Mouse (Mus musculus) myocyte (in vitro differentiated cells): ENCODE results near the gene Lrtm1. TPM values are rescaled to one million over a fixed set of nuclear protein-coding genes. Genes with fewer than 3 reads are reported as not detected.

ENCODE experiments used
- H3K27me3 ChIP-seq: one replicate; pipeline ENCODE4 v1.6.1; 2011; ENCODE audit not compliant: control insufficient read depth, insufficient read depth, insufficient read length
- H3K36me3 ChIP-seq: one replicate; pipeline ENCODE4 v1.6.1; 2011; ENCODE audit not compliant: control insufficient read depth, insufficient read depth
- H3K4me2 ChIP-seq: one replicate; pipeline ENCODE4 v1.6.1; 2011; ENCODE audit warnings: low read depth, control low read depth
- H3K4me3 ChIP-seq: one replicate; pipeline ENCODE4 v1.5.1; 2011; ENCODE audit warnings: mild to moderate bottlenecking, control low read depth, moderate library complexity
- H3K79me2 ChIP-seq: one replicate; pipeline ENCODE4 v1.6.1; 2011; ENCODE audit not compliant: control insufficient read depth, insufficient read depth
- H3ac ChIP-seq: one replicate; pipeline ENCODE4 v1.6.1; 2011; ENCODE audit not compliant: control insufficient read depth, insufficient read length
- CEBPB ChIP-seq: IDR thresholded peaks from 2 replicates; pipeline ENCODE4 v1.6.1; 2011; ENCODE audit warnings: mild to moderate bottlenecking, moderate library complexity; ENCODE audit not compliant: poor library complexity, insufficient read depth, severe bottlenecking
- E2F4 ChIP-seq: IDR thresholded peaks from one replicate; pipeline ENCODE4 v1.6.1; 2011; ENCODE audit warnings: mild to moderate bottlenecking, control low read depth, moderate library complexity; ENCODE audit not compliant: insufficient read depth
- MAX ChIP-seq: IDR thresholded peaks from one replicate; pipeline ENCODE4 v1.6.1; 2011; ENCODE audit warnings: low read depth, mild to moderate bottlenecking, control low read depth
- MYOD1 ChIP-seq, 3 experiments: IDR thresholded peaks; one replicate each; pipeline ENCODE4 v1.6.1; 2011; ENCODE audit warnings: control low read depth in 2 of 3, low read depth in 2 of 3, mild to moderate bottlenecking in 2 of 3, moderate library complexity in 1 of 3; ENCODE audit not compliant: insufficient read length in 2 of 3, control insufficient read depth in 1 of 3
- MYOG ChIP-seq, 3 experiments: IDR thresholded peaks; one replicate each; pipeline ENCODE4 v1.6.1; 2011; ENCODE audit warnings: control low read depth in 2 of 3, low read depth in 2 of 3, mild to moderate bottlenecking in 2 of 3; ENCODE audit not compliant: insufficient read length in 2 of 3, control insufficient read depth in 1 of 3, insufficient read depth in 1 of 3
- POLR2A ChIP-seq: IDR thresholded peaks from one replicate; pipeline ENCODE4 v1.6.1; 2011; ENCODE audit warnings: low read depth, mild to moderate bottlenecking, control low read depth, moderate library complexity; ENCODE audit not compliant: insufficient read length
- POLR2AphosphoS2 ChIP-seq: IDR thresholded peaks from one replicate; pipeline ENCODE4 v1.6.1; 2011; ENCODE audit warnings: low read depth, control low read depth; ENCODE audit not compliant: insufficient read length
- REST ChIP-seq: IDR thresholded peaks from one replicate; pipeline ENCODE4 v1.6.1; 2011; ENCODE audit warnings: mild to moderate bottlenecking, control low read depth, moderate library complexity; ENCODE audit not compliant: insufficient read depth, insufficient read length
- SRF ChIP-seq: IDR thresholded peaks from one replicate; pipeline ENCODE4 v1.6.1; 2011; ENCODE audit warnings: low read depth; ENCODE audit not compliant: control insufficient read depth, insufficient read length
- TCF12 ChIP-seq: IDR thresholded peaks from one replicate; pipeline ENCODE4 v1.6.1; 2011; ENCODE audit warnings: mild to moderate bottlenecking, control low read depth; ENCODE audit not compliant: poor library complexity, insufficient read depth, severe bottlenecking
- TCF3 ChIP-seq: IDR thresholded peaks from one replicate; pipeline ENCODE4 v1.6.1; 2011; ENCODE audit warnings: low read depth, control low read depth; ENCODE audit not compliant: insufficient read length
- USF1 ChIP-seq: IDR thresholded peaks from one replicate; pipeline ENCODE4 v1.6.1; 2011; ENCODE audit warnings: low read depth, mild to moderate bottlenecking, control low read depth, moderate library complexity
- polyA plus RNA-seq: library from polyadenylated mRNA; unstranded; fragments of >200 nt; fragmentation: generic; extraction: Trizol; gene quantifications from one replicate; pipeline ENCODE4 v1.2.1, GENCODE M21; 2012; ENCODE audit warnings: missing spikeins

The Lrtm1 gene
- polyA plus RNA-seq, 1 experiment, result 0.19 TPM

- H3ac ChIP-seq, result no peak overlapping the region
- H3K4me3 ChIP-seq, result no peak overlapping the region
- no peak for TF ChIP-seq REST
- no peak overlapping the region for H3K4me2 ChIP-seq
- H3K36me3 ChIP-seq, result no peaks in the 10 kb centered on the region
- H3K79me2 ChIP-seq, result no peaks in the 10 kb centered on the region
- no peaks in the 10 kb centered on the region for H3K27me3 ChIP-seq
Observed at GRCm38 (mm10) chr14:28988211-28988900, 29.7 kb upstream of the Lrtm1 start.

GRCm38 (mm10) chr14:28996569-28996968 is 21.4 kb upstream of the Lrtm1 start:
- Histone ChIP-seq H3ac (no peak overlapping the region), H3K4me3 (no peak overlapping the region), H3K4me2 (no peak overlapping the region), H3K79me2 (no peaks in the 10 kb centered on the region), H3K27me3 (no peaks in the 10 kb centered on the region), H3K36me3 (no peaks in the 10 kb centered on the region)
- TF ChIP-seq E2F4 (no peak), USF1 (no peak), REST (no peak), MYOD1 (IDR thresholded peaks at IDR 0.05; ENCODE audit: control insufficient read depth in 1 of 3, insufficient read length in 2 of 3, low read depth in 2 of 3) (no peak), TCF3 (no peak), POLR2A (no peak), MAX (no peak), MYOG (IDR thresholded peaks at IDR 0.05; ENCODE audit: control insufficient read depth in 1 of 3, insufficient read depth in 1 of 3, insufficient read length in 2 of 3, low read depth in 2 of 3) (no peak), SRF (no peak)

DNA sequence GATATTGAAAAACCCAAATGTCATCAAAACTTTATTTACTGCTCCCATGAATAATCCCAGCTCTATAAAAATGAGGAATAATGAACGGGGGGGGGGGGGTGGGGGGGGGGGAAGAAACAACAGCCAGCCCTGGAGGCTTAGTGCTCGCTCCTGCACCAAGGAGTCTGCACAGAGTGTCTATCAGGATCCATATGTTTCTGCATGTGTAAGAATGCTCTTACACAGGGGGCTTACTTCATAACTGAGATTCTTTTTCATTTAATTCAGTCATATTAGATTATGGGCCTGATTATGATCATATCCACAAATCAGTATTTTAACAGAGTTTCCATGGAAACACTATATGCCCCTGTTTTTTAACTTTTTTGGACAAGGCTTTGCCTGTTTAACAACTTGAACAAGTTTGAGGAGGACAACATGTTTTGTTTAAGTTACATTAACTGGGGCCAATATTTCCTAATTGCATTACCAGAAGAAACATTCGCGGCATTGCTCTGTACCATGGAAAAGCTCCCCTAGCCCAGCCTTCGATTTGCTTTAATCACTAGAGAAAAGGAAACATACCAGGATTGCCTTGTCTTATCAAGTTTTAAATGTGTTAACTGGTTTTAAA is 12.7 kb upstream of the Lrtm1 start:
- Histone ChIP-seq H3K4me3 (no peak overlapping the region), H3K4me2 (no peak overlapping the region), H3K27me3 (no peaks in the 10 kb centered on the region), H3ac (no peak overlapping the region), H3K79me2 (no peaks in the 10 kb centered on the region), H3K36me3 (no peaks in the 10 kb centered on the region)
- no peak for TF ChIP-seq TCF12
- no peak for TF ChIP-seq REST
- no peak for TF ChIP-seq POLR2A
- no peak for TF ChIP-seq CEBPB
- TF ChIP-seq MAX, result no peak
- TF ChIP-seq TCF3, result no peak
- no peak for TF ChIP-seq E2F4
- no peak for TF ChIP-seq USF1
- TF ChIP-seq SRF, result no peak
- no peak for TF ChIP-seq MYOG (IDR thresholded peaks at IDR 0.05; ENCODE audit: control insufficient read depth in 1 of 3, insufficient read depth in 1 of 3, insufficient read length in 2 of 3, low read depth in 2 of 3)
- no peak for TF ChIP-seq POLR2AphosphoS2
- TF ChIP-seq MYOD1 (IDR thresholded peaks at IDR 0.05; ENCODE audit: control insufficient read depth in 1 of 3, insufficient read length in 2 of 3, low read depth in 2 of 3), result no peak

DNA sequence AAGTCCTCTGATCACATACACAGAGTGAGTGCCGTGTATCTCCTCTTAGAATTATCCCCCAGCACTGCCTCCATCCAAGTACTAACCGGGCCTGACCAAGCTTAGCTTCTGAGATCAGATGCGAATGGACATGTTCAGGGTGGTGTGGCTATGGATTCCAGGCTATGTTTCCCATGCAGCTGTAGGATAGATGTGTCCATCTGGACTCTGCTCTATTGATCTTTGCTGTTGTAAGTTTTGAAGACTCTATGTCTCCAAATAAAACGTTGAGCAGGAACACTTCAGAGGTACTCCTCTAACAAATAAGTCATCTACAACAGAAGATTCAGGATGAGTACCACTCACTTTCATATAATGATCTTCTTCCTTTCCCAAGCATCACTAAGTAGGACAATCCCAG is 8.4 kb upstream of the Lrtm1 start:
- no peak overlapping the region for H3ac ChIP-seq
- no peak overlapping the region for H3K4me2 ChIP-seq
- H3K27me3 ChIP-seq, result no peaks in the 10 kb centered on the region
- H3K36me3 ChIP-seq, result no peaks in the 10 kb centered on the region
- TF ChIP-seq POLR2AphosphoS2, result no peak
- no peak for TF ChIP-seq TCF3
- no peak for TF ChIP-seq TCF12
- TF ChIP-seq USF1, result no peak
- TF ChIP-seq POLR2A, result no peak
- TF ChIP-seq MYOG (IDR thresholded peaks at IDR 0.05; ENCODE audit: control insufficient read depth in 1 of 3, insufficient read depth in 1 of 3, insufficient read length in 2 of 3, low read depth in 2 of 3), result no peak
- H3K79me2 ChIP-seq, result no peaks in the 10 kb centered on the region
- no peak overlapping the region for H3K4me3 ChIP-seq

DNA sequence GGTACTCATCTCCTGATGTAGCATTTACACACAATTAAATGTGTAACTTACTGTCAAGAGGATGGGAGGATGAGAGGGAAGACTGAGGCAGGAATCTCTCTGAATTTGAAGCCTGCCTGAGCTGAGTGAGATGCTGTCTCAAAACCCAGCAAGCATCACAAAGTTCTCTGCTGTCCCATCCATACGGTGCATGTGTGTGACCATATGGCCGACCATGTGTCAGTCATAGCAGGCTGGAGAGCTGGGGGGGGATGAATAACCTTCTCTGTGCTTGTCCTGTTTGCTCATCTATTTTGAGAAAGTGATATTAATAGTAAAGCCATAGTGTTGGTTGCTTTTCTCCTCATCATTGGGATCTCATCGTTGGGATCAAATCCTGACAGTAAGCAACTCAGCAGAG is 4.8 kb upstream of the Lrtm1 start:
- Histone ChIP-seq H3K4me3 (no peak overlapping the region), H3K27me3 (no peaks in the 10 kb centered on the region), H3K79me2 (no peaks in the 10 kb centered on the region), H3K36me3 (no peaks in the 10 kb centered on the region), H3K4me2 (no peak overlapping the region), H3ac (no peak overlapping the region)
- no peak for TF ChIP-seq REST
- no peak for TF ChIP-seq CEBPB
- TF ChIP-seq TCF12, result no peak
- TF ChIP-seq MYOG (IDR thresholded peaks at IDR 0.05; ENCODE audit: control insufficient read depth in 1 of 3, insufficient read depth in 1 of 3, insufficient read length in 2 of 3, low read depth in 2 of 3), result no peak
- no peak for TF ChIP-seq MYOD1 (IDR thresholded peaks at IDR 0.05; ENCODE audit: control insufficient read depth in 1 of 3, insufficient read length in 2 of 3, low read depth in 2 of 3)
- TF ChIP-seq USF1, result no peak
- TF ChIP-seq TCF3, result no peak
- no peak for TF ChIP-seq SRF
- no peak for TF ChIP-seq MAX
